Mouse (Mus musculus) embryonic facial prominence, embryonic 12.5 days (tissue): Measurements from ENCODE around the gene Cplx3. TPM values are rescaled to one million over a fixed set of nuclear protein-coding genes. Genes with fewer than 3 reads are reported as not detected.

ENCODE experiments used
- ATAC-seq: fragments of 200-750 bp; cut with Nextera tagmentation; 2 replicates; pipeline ENCODE4 v1.8.0; 2017; ENCODE audit not compliant: insufficient number of reproducible peaks, insufficient read depth, low FRiP score, low TSS enrichment
- H3K27ac ChIP-seq: fragments of 300-500 bp; sonication (generic); 2 replicates; pipeline ENCODE4 v1.5.1; 2016; ENCODE audit warnings: mild to moderate bottlenecking
- H3K27me3 ChIP-seq: fragments of 300-500 bp; sonication (generic); 2 replicates; pipeline ENCODE4 v1.6.1; 2016; ENCODE audit warnings: mild to moderate bottlenecking, moderate library complexity
- H3K36me3 ChIP-seq: fragments of 300-500 bp; sonication (generic); 2 replicates; pipeline ENCODE4 v1.6.1; 2016; ENCODE audit warnings: mild to moderate bottlenecking
- H3K4me1 ChIP-seq: fragments of 300-500 bp; sonication (generic); 2 replicates; pipeline ENCODE4 v1.6.1; 2016
- H3K4me2 ChIP-seq: fragments of 300-500 bp; sonication (generic); replicated peaks from 2 replicates; pipeline ENCODE4 v1.6.1; 2016; ENCODE audit warnings: mild to moderate bottlenecking, moderate library complexity
- H3K4me3 ChIP-seq: fragments of 300-500 bp; sonication (generic); 2 replicates; pipeline ENCODE4 v1.5.1; 2016; ENCODE audit warnings: mild to moderate bottlenecking
- H3K9ac ChIP-seq: fragments of 300-500 bp; sonication (generic); 2 replicates; pipeline ENCODE4 v1.6.1; 2016; ENCODE audit warnings: mild to moderate bottlenecking, moderate library complexity
- H3K9me3 ChIP-seq: fragments of 300-500 bp; sonication (generic); 2 replicates; pipeline ENCODE4 v1.6.1; 2016; ENCODE audit warnings: mild to moderate bottlenecking, moderate library complexity
- WGBS: fragments of 180-500 bp; shearing (Covaris S2); methylation state at CpG from one replicate; pipeline ENCODE4 v1.1.7; 2016; 5-methylcytosine and 5-hydroxymethylcytosine counted together
- polyA plus RNA-seq: library from polyadenylated mRNA; unstranded; fragments of >200 nt; fragmentation: Nextera tagmentation; extraction: Ambion mirVana; gene quantifications from 2 replicates; pipeline ENCODE4 v1.2.1, GENCODE M21; 2016

Gene Cplx3
- polyA plus RNA-seq, 1 experiment from 2014 or later: 0.75 TPM

DNA sequence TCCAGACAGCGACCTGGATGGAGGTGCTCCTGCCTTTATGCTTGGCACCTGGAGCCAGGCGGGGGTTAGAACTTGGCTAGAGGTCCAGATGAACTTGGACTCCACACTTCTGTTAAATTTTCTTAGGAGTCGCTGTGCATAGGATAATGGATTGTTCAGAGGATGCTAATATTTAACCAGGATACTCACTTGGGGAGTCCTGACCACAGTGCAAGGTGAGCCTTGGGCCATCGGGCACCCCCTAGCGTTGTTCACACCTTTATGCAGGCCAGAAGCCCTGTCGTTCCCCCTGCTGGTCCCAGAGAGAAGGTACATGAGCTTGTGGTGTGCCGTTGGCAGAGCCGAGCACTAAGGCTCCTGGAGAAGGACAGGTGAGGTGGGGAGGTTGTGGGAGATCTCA lies 39.2 kb downstream of the Cplx3 start:
- H3K27ac ChIP-seq: no peak overlapping the region
- ATAC-seq: no peak
- H3K27me3 ChIP-seq: no peaks in the 10 kb centered on the region
- H3K4me2 ChIP-seq: no peak overlapping the region
- peaks cover 16% of the 10 kb centered on the region for H3K4me1 ChIP-seq
- H3K36me3 ChIP-seq: peaks cover 25% of the 10 kb centered on the region
- no peaks in the 10 kb centered on the region for H3K9me3 ChIP-seq
- WGBS: 55% methylated on average over 8 of the region's 8 CpGs
- no peak overlapping the region for H3K4me3 ChIP-seq
- H3K9ac ChIP-seq: no peak overlapping the region

- ATAC-seq: no peak; the same call in 1 of the 2 replicates
- H3K9ac ChIP-seq: no peak overlapping the region; the same call in 1 of the 2 replicates
- 32% methylated on average over 10 of the region's 10 CpGs for WGBS
These were observed 40.3 kb downstream of the Cplx3 start for GRCm38 (mm10) chr9:57565741-57566221.

GRCm38 (mm10) chr9:57564609-57565008 lies 41.5 kb downstream of the Cplx3 start:
- Histone ChIP-seq H3K9ac (no peak overlapping the region), H3K27me3 (no peaks in the 10 kb centered on the region), H3K27ac (no peak overlapping the region), H3K4me1 (peaks cover 22% of the 10 kb centered on the region), H3K9me3 (no peaks in the 10 kb centered on the region), H3K4me3 (no peak overlapping the region), H3K4me2 (no peak overlapping the region), H3K36me3 (peaks cover 17% of the 10 kb centered on the region)
- no peak for ATAC-seq
- 87% methylated on average over 6 of the region's 6 CpGs for WGBS

More at GRCm38 (mm10) chr9:57565741-57566221, 40.3 kb downstream of the Cplx3 start:
- H3K27ac ChIP-seq: no peak overlapping the region
- no peak overlapping the region for H3K4me2 ChIP-seq
- no peaks in the 10 kb centered on the region for H3K9me3 ChIP-seq
- peaks cover 22% of the 10 kb centered on the region for H3K4me1 ChIP-seq
- no peak overlapping the region for H3K4me3 ChIP-seq
- peaks cover 20% of the 10 kb centered on the region for H3K36me3 ChIP-seq
- H3K27me3 ChIP-seq: no peaks in the 10 kb centered on the region

- Histone ChIP-seq H3K4me3 (no peak overlapping the region), H3K4me1 (peaks cover 22% of the 10 kb centered on the region), H3K4me2 (no peak overlapping the region), H3K36me3 (0 out of 2 replicates have a peak, but pooled peaks cover under 1% of the 10 kb centered on the region), H3K27me3 (no peaks in the 10 kb centered on the region), H3K9ac (no peak overlapping the region), H3K27ac (no peak overlapping the region), H3K9me3 (no peaks in the 10 kb centered on the region)
- no peak for ATAC-seq
- WGBS: 70% methylated on average over 4 of the region's 4 CpGs
These were observed 43.1 kb downstream of the Cplx3 start for GRCm38 (mm10) chr9:57562896-57563372.

GRCm38 (mm10) chr9:57561711-57562099 lies 44.4 kb downstream of the Cplx3 start:
- no peaks in the 10 kb centered on the region for H3K9me3 ChIP-seq
- peak overlapping the region; percentile 74 for H3K4me3 ChIP-seq
- H3K9ac ChIP-seq: no peak overlapping the region
- WGBS: 84% methylated on average over 13 of the region's 13 CpGs
- no peak for ATAC-seq
- no peak overlapping the region for H3K27ac ChIP-seq
- H3K27me3 ChIP-seq: no peaks in the 10 kb centered on the region
- peaks cover 22% of the 10 kb centered on the region for H3K4me1 ChIP-seq
- peak overlapping the region; percentile 75 for H3K4me2 ChIP-seq
- H3K36me3 ChIP-seq: no peaks in the 10 kb centered on the region

GRCm38 (mm10) chr9:57560861-57561710 lies 45.0 kb downstream of the Cplx3 start, which contains the start of gene Scamp2:
Gene Scamp2, plus strand, starts transcription at chr9:57560943.
- H3K4me3 ChIP-seq: peak within 1 kb of the TSS; percentile 74
- H3K4me1 ChIP-seq: peaks cover 21% of the 10 kb centered on the region
- WGBS: under 1% methylated on average over 37 of the region's 37 CpGs
- H3K9ac ChIP-seq: peak within 1 kb of the TSS; percentile 49
- H3K36me3 ChIP-seq: no peaks in the 10 kb centered on the region
- no peaks in the 10 kb centered on the region for H3K27me3 ChIP-seq
- no peaks in the 10 kb centered on the region for H3K9me3 ChIP-seq
- H3K27ac ChIP-seq: peak within 1 kb of the TSS; percentile 46; the same call in 1 of the 2 replicates
- peak within 1 kb of the TSS; percentile 75 for H3K4me2 ChIP-seq
- ATAC-seq: peak; percentile 99

- H3K4me3 ChIP-seq: peak overlapping the region; percentile 74
- peaks cover 15% of the 10 kb centered on the region for H3K4me1 ChIP-seq
- H3K27me3 ChIP-seq: no peaks in the 10 kb centered on the region
- H3K27ac ChIP-seq: peak overlapping the region; percentile 46; the same call in 1 of the 2 replicates
- H3K36me3 ChIP-seq: no peaks in the 10 kb centered on the region
- WGBS: 32% methylated on average over 7 of the region's 7 CpGs
- ATAC-seq: no peak
- peak overlapping the region; percentile 49 for H3K9ac ChIP-seq
- no peaks in the 10 kb centered on the region for H3K9me3 ChIP-seq
- H3K4me2 ChIP-seq: peak overlapping the region; percentile 75
These were observed 45.8 kb downstream of the Cplx3 start for GRCm38 (mm10) chr9:57560263-57560662.

GRCm38 (mm10) chr9:57559568-57559967 lies 46.5 kb downstream of the Cplx3 start:
- no peak overlapping the region for H3K9ac ChIP-seq
- H3K4me1 ChIP-seq: peaks cover 15% of the 10 kb centered on the region
- H3K27ac ChIP-seq: no peak overlapping the region
- 68% methylated on average over 2 of the region's 2 CpGs for WGBS
- H3K4me3 ChIP-seq: no peak overlapping the region
- no peaks in the 10 kb centered on the region for H3K36me3 ChIP-seq
- ATAC-seq: no peak
- no peaks in the 10 kb centered on the region for H3K9me3 ChIP-seq
- no peaks in the 10 kb centered on the region for H3K27me3 ChIP-seq
- no peak overlapping the region for H3K4me2 ChIP-seq

GRCm38 (mm10) chr9:57558625-57559024 lies 47.5 kb downstream of the Cplx3 start:
- no peak overlapping the region for H3K4me3 ChIP-seq
- no peak overlapping the region for H3K4me2 ChIP-seq
- no peak overlapping the region for H3K27ac ChIP-seq
- no peaks in the 10 kb centered on the region for H3K36me3 ChIP-seq
- no peak overlapping the region for H3K9ac ChIP-seq
- no peak for ATAC-seq
- H3K4me1 ChIP-seq: peaks cover 15% of the 10 kb centered on the region
- no peaks in the 10 kb centered on the region for H3K9me3 ChIP-seq
- H3K27me3 ChIP-seq: no peaks in the 10 kb centered on the region
- WGBS: 82% methylated on average over 4 of the region's 4 CpGs

DNA sequence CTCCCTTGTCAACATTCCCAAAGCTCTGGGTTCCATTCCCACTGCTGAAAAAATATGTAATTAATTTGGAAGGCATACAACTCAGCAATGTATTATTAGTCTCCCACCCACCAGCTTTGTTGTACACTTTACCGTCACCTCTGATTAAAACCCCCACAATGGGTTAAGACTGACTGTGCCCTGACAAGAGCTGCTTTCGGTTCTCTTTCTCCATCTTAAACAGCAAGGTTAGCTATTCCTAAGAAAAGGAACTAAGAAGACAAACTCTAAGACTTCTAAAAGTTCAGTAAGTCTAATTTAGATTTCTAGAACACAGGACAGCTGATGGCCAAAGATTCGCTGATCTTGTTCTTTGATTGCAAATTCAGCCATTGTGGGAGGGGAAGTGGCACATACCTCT lies 48.9 kb downstream of the Cplx3 start:
- Histone ChIP-seq H3K9me3 (no peaks in the 10 kb centered on the region), H3K4me2 (no peak overlapping the region), H3K27me3 (no peaks in the 10 kb centered on the region), H3K9ac (no peak overlapping the region), H3K36me3 (no peaks in the 10 kb centered on the region), H3K4me3 (no peak overlapping the region), H3K4me1 (peaks cover 7% of the 10 kb centered on the region), H3K27ac (no peak overlapping the region)
- WGBS: 79% methylated on average over 3 of the region's 3 CpGs
- ATAC-seq: no peak

- no peaks in the 10 kb centered on the region for H3K27me3 ChIP-seq
- WGBS: 40% methylated on average over 3 of the region's 3 CpGs
- H3K4me3 ChIP-seq: no peak overlapping the region
- H3K4me2 ChIP-seq: no peak overlapping the region
- H3K9ac ChIP-seq: no peak overlapping the region
- peaks cover 10% of the 10 kb centered on the region; the same call in 1 of the 2 replicates for H3K36me3 ChIP-seq
- no peak for ATAC-seq
- H3K4me1 ChIP-seq: peaks cover 6% of the 10 kb centered on the region
- H3K9me3 ChIP-seq: no peaks in the 10 kb centered on the region
- H3K27ac ChIP-seq: no peak overlapping the region
These were observed 51.3 kb downstream of the Cplx3 start for GRCm38 (mm10) chr9:57554753-57555152.

DNA sequence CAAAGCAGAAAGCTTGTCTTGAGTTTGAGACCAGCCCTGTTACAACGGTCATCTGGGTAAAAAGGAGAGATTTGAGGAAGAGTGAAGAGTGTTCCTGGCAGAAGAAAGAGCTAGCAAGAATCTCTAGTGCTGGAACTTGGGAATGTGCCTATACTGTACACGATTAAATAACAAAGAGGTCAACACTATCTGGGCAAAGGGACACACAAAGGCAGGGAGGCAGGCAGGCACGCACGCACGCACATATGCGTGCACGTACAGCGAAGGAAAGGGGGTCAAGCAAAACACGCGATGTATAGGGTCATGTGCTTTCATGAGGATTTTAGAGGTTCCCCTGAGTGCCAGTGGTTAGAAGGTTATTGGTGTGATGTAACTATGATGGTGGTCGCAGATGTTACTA lies 53.0 kb downstream of the Cplx3 start:
- no peaks in the 10 kb centered on the region for H3K9me3 ChIP-seq
- H3K9ac ChIP-seq: no peak overlapping the region
- peaks cover 24% of the 10 kb centered on the region for H3K36me3 ChIP-seq
- WGBS: 72% methylated on average over 11 of the region's 11 CpGs
- no peak overlapping the region for H3K4me3 ChIP-seq
- ATAC-seq: no peak
- H3K4me1 ChIP-seq: peaks cover 6% of the 10 kb centered on the region
- H3K27me3 ChIP-seq: no peaks in the 10 kb centered on the region
- no peak overlapping the region for H3K4me2 ChIP-seq
- H3K27ac ChIP-seq: no peak overlapping the region
